Mouse (Mus musculus) lung, postnatal 0 days (tissue): ENCODE measurements around the gene Tmem171.

Experiments used
- CTCF ChIP-seq: IDR thresholded peaks from 2 replicates; pipeline ENCODE4 v1.5.1; 2016; ENCODE audit warnings: antibody characterized with exemption, mild to moderate bottlenecking
- EP300 ChIP-seq: IDR thresholded peaks from 2 replicates; pipeline ENCODE4 v1.6.1; 2016; ENCODE audit warnings: antibody characterized with exemption, mild to moderate bottlenecking, control low read depth

- TF ChIP-seq CTCF (no peak), EP300 (no peak)
Measured at GRCm38 (mm10) chr13:98662173-98662675, 32.4 kb downstream of the Tmem171 start.
